Mouse (Mus musculus) kidney, adult 9 months (tissue): ENCODE results near the gene Lum.

Experiments used
- DNase-seq: peaks from one replicate; pipeline ENCODE4 v3.0.0; 2022

Gene Lum

DNA sequence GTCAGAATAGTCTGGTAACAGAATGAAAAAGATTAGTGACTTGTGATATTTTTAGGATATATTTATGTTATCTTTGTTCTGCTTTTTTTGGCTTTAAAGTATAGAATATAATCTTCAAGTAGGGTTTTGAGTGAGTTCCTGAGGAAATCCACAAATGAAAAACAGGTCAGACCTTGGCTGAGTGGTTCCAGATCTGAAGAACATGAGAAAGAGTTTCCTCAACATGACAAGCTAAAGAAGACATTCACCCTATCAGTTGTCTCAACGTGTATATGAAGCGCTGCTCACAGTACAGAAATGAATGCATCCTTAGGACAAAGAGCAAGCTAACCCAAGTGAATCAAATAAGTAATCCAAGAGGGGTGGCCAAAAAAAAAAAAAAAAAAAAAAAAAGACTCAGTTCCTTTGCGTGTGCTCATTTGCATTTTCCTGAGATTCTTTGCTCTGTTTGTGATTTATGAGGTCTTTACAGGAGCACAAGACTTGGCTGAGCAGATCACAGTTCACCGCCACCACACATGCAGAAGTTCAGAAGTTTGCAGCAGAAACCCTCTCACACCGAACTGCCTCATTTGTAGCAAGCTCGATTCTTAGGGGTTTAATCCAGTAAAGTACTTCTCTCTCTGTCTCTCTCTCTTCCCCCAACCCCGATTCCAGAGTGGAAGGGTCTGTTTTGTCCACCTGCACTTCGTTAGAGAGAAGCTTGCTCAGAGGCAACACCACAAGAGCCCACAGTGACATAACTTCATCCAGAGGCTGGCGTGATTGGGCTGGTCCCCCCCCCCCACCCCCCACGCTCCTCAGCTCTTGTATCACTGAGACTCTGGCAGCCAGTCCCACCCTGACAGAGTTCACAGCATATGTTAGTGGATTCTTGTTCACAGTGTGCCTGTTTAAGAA, at the start of gene Lum:
Gene Lum, plus strand, starts transcription at position 172 of the 900 bp plus-strand sequence.
- no peak for DNase-seq

DNA sequence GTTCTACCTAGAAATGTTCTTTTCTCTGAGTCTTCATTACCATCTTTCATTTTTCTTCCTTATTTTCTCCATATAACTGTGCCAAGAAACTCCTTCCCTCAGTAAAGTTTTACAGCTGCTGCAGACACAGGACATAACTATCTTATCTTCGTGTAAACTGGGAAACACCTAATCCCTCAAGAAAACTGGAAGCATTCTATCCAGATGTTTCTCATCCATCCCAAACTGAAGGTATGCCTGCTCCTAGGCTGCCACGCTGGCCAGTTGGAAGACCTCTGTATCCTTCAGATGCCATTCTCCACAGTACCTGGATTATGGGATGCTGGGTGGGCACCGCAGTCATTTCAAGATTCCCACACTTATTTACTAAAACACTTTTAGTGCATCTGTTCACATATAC, 41.6 kb upstream of the Lum start:
- DNase-seq, result no peak

DNA sequence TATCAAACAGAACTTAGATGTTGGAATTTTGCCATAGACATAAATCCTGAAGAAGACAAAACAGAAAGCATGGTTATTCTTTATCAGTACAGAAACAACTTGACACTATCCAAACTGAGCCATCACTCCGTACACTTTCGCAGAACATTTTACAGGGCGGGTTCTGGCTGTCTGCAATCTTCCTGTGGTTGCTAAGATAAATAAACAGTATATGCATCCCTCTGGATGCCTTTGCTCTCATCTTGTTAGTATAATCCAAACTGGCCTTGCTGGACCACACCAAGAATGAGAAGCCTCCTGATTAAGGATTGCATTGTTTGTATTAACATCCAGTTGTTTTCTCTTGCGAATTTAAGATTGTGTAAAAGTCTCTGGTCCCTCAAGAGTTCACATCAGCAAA, 29.2 kb upstream of the Lum start:
- no peak for DNase-seq

DNA sequence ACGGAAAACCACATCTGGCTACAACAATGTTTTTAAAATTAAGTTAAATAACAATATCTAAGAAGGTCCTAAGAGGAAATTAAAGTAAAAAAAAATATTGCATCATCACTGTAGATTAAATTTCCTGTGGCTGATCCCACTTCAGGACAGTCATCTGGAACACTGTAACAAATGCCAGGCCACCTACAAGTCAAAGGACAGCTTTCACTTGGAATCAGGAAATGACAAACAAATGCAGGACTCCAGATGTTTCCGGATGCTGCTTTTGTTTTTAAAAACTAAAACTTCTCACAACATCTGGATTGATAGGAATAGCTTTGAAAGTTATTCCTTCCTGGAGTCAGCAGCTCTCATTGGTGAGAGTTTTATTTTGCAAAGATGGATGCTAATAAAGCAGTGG, 28.0 kb upstream of the Lum start:
- DNase-seq, result no peak

DNA sequence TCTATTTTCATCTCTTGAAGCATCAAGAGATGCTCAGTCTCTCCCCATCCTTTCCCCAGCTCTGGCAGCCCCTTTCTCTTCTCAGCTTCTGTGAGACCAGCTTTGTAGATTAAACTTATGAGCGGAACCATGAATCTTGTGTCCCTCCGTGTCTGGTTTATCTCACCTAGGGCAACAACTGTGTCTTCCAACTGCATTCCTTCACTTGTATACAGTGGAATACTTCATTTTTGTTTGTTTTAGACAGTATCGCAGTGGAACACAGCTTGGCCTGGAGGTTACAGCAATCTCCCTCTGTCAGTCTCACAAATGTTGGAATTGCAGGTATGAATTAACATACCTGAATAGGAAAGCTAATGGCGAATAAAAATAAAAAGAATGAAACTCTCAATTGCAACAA, 26.7 kb upstream of the Lum start:
- no peak for DNase-seq

DNA sequence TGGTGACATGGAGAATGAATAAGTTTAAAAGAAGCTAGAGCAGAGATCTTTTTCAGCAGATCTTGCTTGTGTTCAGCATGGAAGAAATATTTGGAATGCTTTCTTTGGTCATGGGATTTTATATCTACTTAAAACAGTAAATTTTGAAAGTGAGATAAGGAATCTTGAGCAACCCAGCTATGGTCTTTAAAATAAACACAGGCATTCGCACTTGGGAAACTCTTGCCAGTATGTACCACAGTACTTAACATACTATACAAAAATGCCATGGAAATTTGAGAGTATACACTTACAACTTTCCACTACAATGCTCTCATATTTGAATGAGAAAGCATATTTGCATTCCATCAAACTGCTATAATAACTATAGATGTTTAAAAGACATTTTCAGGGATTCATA, 17.2 kb upstream of the Lum start:
- no peak for DNase-seq

DNA sequence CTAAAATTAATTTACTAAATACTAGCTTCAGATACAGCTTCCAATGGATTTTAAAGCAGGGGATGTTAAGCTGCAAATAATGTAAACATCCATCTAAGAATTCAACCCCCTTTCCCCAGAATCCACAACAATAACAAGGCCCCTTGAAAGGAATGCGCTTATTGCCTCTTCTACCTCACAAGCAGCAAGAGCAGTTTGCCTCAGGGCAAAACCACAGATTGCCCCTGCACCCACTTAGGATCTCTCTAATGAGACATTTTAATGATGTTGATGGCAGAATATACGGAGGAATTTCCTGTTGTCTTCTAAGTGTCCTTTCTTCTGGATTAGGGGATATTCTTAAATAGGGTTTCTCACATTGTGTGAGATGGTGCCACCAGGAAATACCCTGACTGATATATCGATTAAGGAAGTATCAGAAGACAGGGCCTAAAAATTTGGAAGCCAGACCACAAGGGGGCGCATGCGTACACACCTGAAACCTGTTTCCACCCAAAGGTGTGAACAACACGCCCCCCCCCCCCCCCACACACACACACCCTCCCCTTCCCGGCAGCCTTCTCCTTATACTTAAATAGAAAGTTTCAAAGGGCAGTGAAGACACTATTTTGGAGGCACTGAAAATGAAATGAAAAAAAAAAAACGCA, 2.7 kb downstream of the Lum start:
- DNase-seq, result peak; percentile 14

DNA sequence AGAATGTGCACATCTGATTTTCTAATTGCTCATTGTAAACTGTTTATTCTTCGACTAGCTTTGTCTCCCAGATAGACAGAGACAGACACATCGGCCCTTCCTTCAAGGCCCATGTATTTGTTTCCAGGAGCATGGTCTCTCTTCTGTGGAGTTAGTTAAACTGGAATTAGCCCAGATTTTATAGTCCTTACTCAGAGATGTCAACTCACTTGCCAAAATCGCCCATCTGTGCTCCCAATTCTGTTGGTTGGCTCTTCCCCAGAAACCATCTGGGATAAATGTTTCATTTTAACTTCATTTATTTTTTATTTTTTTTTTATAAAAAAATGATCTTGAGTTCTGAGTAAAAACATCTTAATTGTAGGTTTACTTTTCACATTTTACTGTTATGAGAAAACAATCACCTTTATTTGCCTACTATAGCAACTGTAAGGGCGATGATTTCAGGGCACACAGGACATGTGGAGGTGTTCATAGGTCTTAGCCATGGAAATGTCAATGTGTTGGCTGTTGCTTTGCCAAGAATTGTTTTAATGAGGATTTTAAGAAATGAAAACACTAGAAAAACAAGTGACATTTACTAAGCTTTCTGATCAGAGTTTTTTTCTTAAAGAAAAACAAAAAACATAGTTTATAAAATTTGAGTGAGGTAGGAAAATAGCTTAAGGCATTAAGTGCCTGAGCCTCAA, 17.8 kb downstream of the Lum start:
- no peak for DNase-seq

DNA sequence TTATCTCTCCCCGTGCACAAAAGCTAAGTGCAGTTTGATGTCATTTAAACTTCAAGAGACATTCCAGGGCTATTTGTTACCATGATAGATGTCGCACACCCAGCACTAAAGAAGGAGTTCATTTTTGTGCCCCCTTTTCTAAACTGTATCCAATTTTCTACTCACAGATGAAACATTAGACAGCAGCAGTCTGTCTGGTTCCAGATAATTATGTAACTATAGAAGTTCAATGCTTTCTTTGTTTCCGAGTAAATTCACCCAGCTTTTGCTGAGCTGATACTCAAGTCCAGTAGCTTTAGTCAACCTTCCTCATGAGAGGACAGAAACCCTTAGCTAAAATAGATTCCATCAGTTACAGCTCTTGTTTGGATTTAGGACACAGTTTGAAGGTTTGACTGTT, 19.2 kb downstream of the Lum start:
- no peak for DNase-seq

DNA sequence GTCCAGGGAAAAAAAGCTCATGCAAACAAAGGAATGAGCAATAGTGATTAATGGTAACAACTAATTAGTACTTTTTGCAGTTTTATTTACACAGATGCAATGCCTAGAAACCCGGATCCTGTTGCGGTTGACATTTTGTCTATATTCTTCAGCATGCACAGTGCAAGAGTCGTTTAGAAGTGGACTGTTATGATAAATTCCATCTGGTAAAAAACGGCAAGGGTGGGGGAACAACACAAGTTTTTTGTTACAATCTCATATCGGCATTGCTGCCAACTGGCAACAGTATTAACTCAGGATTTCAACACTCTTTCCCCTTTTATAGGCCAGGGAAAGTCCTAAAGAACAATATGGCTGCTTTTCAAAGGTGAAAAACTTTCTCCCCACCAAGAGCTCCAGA, 22.2 kb downstream of the Lum start:
- DNase-seq, result no peak

DNA sequence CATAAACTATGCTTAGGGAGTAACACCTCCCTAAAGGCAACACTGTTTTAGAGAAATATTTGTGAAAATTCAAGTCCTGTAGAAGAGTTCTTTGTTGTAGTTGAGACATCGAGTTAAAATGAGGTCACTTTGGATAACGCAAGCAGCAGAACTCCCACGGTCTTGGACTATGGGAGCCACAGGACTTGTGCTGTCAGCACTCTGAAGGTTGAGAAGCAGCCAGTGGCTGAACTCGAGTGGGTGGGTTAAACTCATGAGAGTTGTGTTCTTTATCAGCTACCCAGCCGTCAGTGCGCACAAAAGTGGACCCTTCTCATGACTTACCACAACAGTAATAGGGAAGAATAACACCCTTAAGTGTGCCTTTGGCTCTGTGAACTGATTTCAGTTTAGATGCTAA, 24.6 kb downstream of the Lum start:
- DNase-seq, result no peak

DNA sequence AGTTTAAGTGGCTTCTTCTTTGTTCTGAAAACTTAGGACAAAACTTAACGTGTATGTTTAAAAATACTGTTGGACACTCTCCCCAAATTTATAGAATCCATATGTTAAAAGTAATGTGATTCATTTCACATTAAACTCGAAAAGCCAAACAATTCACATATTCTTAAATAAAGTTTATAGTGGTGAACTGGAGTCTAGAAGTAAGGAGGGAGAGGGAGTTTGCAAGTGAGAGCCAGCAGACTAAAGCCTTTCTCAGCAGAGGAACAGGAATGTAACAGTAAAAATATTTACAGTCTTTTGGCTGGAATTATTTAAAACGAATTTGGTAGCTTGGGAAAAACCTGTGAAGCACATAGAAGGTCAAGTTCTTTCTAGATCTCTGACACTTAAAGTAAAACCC, 26.1 kb downstream of the Lum start:
- no peak for DNase-seq

DNA sequence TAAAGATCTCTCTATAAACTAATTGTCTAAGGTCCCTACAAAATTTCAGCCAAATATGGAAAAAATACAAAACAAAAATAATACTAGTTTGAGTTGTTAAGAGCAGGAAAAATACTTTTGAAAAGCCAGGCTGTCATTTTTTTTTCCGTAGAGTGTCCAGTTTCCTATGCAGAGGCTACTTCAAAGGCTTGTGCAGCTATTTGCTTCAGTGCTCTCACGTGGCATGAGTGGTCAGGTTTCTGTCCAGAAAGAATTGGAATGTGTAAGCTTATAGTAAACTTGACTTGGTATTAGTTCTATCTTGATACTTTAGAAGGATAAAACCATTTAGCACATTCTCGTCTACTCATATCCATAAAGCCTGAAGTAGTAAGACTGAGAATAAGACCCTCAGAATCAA, 26.8 kb downstream of the Lum start:
- no peak for DNase-seq

DNA sequence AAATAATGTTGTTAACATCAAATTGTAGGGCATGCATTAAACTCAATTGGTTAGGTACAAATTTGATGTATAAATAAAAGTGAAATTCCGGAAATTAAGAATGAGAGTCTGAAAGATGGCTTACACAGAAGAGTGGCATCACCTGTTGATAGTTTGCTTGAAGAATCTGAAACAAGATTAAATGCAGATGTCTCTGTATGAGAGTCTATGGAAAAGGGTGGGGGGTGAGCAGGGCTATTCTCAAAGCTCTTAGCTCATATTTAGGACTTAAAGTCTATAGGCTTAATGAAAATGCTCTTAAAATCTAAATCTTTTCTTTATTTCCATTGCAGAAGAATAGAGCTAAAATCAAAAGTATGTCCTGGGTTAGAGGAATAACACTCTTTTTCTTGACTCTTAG, 30.8 kb downstream of the Lum start:
- no peak for DNase-seq

DNA sequence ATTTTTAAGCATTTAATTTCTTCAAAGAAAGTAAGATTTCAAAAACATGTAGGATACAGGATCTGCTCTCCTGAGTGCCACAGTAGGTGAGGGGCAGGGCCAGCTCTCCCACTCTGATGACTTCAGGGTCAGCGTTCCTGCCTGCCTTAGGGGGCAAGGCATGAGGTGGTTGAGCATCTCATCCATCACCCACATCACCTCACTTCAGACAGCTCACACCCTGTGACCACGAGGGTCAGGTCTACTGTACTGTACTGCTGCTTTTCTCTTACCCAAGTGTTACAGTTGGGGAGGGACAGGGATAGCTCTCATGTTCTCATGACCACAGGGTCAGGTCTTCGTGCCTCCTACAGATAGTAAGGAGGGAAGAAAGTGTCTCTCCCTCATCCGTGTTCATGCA, 36.8 kb downstream of the Lum start:
- DNase-seq, result no peak

DNA sequence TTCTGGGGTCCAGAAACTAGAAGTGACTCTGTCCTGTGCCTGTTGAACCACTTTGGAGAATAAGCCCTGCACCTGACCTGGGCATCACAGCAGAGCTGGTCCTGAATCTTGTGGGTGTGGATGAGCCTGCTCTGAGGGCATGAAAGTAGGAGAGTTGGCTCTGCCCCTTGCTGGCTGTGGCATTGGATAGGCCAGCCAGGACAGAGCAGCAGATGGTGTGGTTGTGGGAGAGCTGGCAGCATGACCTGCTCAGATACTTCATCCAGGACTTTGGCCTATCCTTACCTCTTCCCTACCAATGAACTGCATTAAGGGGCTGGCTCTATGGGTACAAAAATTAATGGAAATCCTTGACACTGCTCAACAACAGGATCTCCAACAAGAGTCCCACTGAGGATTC, 38.3 kb downstream of the Lum start:
- DNase-seq, result no peak

DNA sequence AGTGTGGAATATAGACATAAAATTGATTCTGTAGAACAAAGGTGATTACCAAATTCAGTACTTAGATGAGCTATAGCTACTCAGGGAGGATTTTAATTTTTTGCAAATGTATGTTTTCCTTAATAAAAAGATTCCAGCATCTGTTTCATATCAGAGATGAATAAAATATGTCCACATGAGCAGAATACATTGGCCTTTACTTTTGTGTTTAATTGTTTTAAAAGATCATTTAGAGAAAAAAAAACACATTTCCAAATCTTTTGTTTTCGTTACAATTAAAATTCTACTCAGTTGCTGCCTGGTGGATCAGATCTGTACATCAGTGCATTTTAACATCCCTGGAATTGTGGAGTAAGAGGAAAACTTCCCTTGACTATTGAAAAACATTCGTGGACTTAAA, 41.7 kb downstream of the Lum start, which contains the start of gene Kera:
Gene Kera, plus strand, starts transcription at position 301 of the 400 bp plus-strand sequence.
- DNase-seq, result no peak
